Mouse (Mus musculus): ENCODE results near the gene Ube2b.

GRCm38 (mm10) chr11:52000290-52000962 lies at the start of gene Ube2b:
- peak in 1 of 3 experiments; percentile 18 for TF ChIP-seq MYOD1 (IDR thresholded peaks at IDR 0.05; ENCODE audit: control insufficient read depth in 1 of 3, insufficient read length in 2 of 3, low read depth in 2 of 3)
- TF ChIP-seq POLR2A (IDR thresholded peaks at IDR 0.05; ENCODE audit: insufficient read length, low read depth), result peak; percentile 74
- TF ChIP-seq MAX (IDR thresholded peaks at IDR 0.05; ENCODE audit: low read depth), result peak; percentile 61
- TF ChIP-seq USF1 (IDR thresholded peaks at IDR 0.05; ENCODE audit: low read depth), result peak; percentile 100
- peak; percentile 78 for TF ChIP-seq POLR2AphosphoS2 (IDR thresholded peaks at IDR 0.05; ENCODE audit: insufficient read length, low read depth)
- TF ChIP-seq TCF12 (IDR thresholded peaks at IDR 0.05; ENCODE audit: insufficient read depth, poor library complexity, severe bottlenecking), result no peak
- TF ChIP-seq SRF (IDR thresholded peaks at IDR 0.05; ENCODE audit: control insufficient read depth, insufficient read length, low read depth), result peak; percentile 43
- no peak for TF ChIP-seq TCF3 (IDR thresholded peaks at IDR 0.05; ENCODE audit: insufficient read length, low read depth)
- no peak for TF ChIP-seq CEBPB (IDR thresholded peaks at IDR 0.05; ENCODE audit: insufficient read depth, poor library complexity, severe bottlenecking)
- TF ChIP-seq REST (IDR thresholded peaks at IDR 0.05; ENCODE audit: insufficient read depth, insufficient read length), result no peak
- TF ChIP-seq E2F4 (IDR thresholded peaks at IDR 0.05; ENCODE audit: insufficient read depth), result no peak

Measured in myocyte (in vitro differentiated cells).